Mouse (Mus musculus) heart, adult 2 months (tissue): ENCODE data around the gene Fam234a.
"Not testable (repeated sequence)": the region's sequence is repeated elsewhere in the genome, so short reads cannot be mapped to it uniquely, and the experiment has no call there.

Experiments used
- CTCF ChIP-seq: fragments of 200-600 bp; IDR thresholded peaks from 2 replicates; pipeline ENCODE4 v1.8.1; 2022; ENCODE audit warnings: antibody characterized with exemption, mild to moderate bottlenecking, moderate library complexity
- EP300 ChIP-seq: fragments of 200-500 bp; IDR thresholded peaks from 2 replicates; pipeline ENCODE4 v1.6.1; 2011; ENCODE audit warnings: low read depth, low read length, control low read depth; ENCODE audit not compliant: insufficient read depth
- POLR2A ChIP-seq: fragments of 200-500 bp; IDR thresholded peaks from 2 replicates; pipeline ENCODE4 v1.6.1; 2011; ENCODE audit warnings: mild to moderate bottlenecking, low read depth, low read length, control low read depth; ENCODE audit not compliant: insufficient read depth

GRCm38 (mm10) chr17:26175248-26175647, 68.8 kb downstream of the Fam234a start:
- peak; percentile 35 for TF ChIP-seq CTCF
- not testable (repeated sequence) for TF ChIP-seq POLR2A, EP300
